Mouse (Mus musculus) B cell, adult 2 months (primary cell): ENCODE measurements around the gene Ptprd.

Experiments
- DNase-seq, 2 experiments: peaks; one replicate each; pipeline ENCODE4 v3.0.0; 2022

The Ptprd gene

DNA sequence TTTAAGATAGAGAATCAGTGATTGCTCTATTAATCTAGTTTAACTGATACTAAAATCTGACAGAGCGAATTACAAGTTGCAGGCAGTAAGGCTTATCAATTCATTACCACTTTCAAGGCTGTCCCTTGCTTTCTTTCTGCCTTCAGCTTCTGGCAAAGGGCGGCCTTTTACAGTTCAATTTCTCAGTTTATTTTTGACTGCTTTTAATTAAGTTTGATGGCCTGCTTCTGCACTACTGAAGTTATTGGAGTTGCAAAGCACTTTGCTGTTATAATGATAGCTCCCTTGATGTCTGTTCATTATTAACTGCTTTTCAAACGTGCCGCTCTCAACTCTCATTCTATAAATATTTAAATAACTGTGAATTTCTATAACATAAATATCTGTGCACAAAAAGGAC, 673.9 kb downstream of the Ptprd start:
- no peak for DNase-seq

GRCm38 (mm10) chr4:77537336-77537735, 674.4 kb downstream of the Ptprd start:
- no peak for DNase-seq

- no peak for DNase-seq
Measured at GRCm38 (mm10) chr4:77535601-77536000, 676.2 kb downstream of the Ptprd start.

GRCm38 (mm10) chr4:77534553-77534952, 677.2 kb downstream of the Ptprd start:
- DNase-seq: no peak

DNA sequence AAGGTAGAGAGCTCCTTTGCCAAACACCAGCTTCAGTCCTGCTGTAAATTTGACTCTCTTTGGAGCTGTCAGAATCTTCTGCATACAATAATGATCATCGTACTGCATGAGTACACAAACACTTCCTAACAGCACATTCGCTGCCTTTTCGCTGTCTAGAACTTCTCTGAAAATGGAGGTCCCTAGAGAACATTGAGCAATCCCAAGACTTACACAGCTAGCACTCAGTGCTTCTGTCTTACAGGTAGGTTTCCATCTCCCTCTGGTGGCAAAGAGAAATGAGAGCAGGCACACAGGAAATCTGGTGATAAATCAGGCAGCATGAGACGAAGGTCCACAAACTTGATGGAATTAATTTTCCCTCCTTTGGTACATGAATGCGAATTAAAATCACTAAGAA, 692.6 kb downstream of the Ptprd start:
- DNase-seq: no peak

- no peak for DNase-seq
Measured at GRCm38 (mm10) chr4:77513914-77514628, 697.7 kb downstream of the Ptprd start.

- DNase-seq: no peak
Measured at GRCm38 (mm10) chr4:77513041-77513440, 698.7 kb downstream of the Ptprd start.

DNA sequence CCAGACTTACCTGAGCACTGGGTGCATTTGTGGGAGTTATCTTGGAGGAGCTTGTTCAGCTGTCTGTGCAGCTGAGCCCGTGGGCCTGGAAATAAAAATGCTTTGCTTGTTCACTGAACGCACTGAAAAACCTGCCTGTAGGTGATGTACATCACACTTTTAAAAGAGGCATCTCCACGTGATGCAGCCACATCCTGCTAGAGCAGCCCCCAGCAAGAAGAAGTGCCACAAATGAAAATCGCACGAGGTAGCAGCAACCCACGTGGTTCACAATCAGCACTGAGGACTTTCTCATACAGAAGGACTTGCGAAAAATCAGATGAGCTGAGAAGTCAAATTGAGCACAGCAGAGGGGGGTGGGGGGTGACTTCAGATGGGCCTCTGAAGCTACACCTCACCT, 757.7 kb downstream of the Ptprd start:
- DNase-seq: no peak

GRCm38 (mm10) chr4:77399146-77399545, 812.6 kb downstream of the Ptprd start:
- no peak for DNase-seq

- no peak for DNase-seq
Measured at GRCm38 (mm10) chr4:77361728-77362127, 850.0 kb downstream of the Ptprd start.

DNA sequence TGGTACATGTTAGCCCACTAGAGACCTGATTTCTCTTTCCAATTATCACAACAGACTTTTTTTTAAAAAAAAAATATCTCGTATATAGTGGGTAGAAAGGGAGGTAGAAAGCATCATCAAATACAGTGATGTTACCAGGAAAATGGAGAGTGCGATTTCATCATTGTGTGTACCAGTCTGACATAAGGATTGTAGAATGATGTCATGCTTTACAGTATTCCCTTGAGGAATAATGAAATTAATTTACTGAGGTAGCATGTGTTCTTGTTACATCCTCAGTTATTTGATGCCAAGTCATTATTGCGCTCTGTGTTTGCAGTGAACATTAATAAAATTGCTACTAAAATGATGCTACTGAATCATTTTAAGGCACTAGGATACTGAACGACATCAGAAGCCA, 884.6 kb downstream of the Ptprd start:
- no peak for DNase-seq

- DNase-seq: no peak
Measured at GRCm38 (mm10) chr4:77317060-77317680, 894.6 kb downstream of the Ptprd start.

DNA sequence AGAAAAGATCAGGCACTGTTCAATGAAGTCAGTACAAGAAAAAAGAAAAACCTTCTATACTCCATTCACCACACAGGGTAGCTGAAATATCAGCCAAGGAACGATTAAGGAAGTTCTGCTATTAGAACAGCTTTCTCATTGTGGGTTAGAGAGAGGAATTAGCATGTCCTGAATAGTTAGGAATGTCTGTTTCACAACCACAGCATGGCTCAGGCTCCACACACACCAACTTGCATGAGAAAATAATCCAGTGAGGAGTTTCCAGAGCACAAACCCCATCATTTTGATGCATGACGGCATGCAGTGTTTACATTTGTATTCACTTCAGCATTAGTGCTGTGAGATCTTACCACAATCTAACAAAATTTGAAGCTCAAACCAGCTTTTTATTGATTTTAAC, 895.1 kb downstream of the Ptprd start:
- DNase-seq: no peak

GRCm38 (mm10) chr4:77310127-77310788, 901.5 kb downstream of the Ptprd start:
- no peak for DNase-seq

GRCm38 (mm10) chr4:77283423-77283822, 928.3 kb downstream of the Ptprd start:
- DNase-seq: no peak

DNA sequence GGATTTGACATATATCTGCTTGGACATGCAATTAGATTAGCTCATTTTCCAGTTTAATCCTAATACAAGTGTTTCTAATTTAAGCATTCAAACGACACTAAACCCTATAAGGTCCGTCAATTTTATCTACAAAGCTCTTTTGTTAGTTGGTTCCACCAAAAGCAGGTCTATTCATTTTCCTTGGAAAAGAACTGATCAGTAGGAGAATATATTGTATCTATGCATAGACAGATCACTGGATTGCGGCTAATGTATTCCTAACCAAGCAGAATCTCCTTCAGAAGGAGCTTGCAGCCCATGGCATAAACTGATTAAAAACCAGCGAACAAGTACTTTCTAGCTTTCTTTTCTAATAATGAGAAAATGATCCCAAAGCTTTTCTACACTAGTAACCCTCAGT, 933.8 kb downstream of the Ptprd start:
- DNase-seq: no peak

DNA sequence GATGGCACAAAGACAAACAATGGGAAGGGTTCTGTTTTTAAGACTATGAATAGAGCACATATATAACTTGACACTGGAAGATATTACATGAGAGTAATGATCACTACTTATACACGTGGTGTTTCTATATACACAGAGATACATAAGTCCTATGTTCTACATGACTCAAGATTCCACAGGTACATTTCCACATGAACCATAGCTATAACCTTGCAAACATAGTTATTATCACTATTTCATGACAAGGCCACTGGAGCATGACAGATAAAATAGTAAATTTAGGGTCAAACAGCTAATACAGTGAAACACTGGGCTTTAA, 951.8 kb downstream of the Ptprd start:
- no peak for DNase-seq

GRCm38 (mm10) chr4:77259250-77259971, 952.4 kb downstream of the Ptprd start:
- no peak for DNase-seq

DNA sequence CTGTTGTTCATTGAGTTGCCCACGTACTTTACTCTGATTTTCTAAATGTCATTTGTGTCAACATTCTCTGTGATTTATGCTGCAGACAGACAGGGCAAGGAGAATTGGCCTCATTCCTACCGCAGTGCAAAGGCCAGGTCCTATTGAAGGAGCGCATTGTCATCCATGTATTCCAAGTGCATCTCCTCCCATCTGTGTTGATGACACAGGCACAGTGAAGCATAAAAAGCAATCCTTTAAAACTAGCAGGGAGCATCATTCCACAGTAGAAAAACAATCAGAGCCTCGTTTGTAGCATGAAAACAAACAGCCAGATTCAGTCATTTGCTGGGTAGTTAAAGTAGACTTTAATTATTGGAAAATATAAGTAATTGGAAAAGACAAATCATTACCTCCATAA, 960.6 kb downstream of the Ptprd start:
- DNase-seq: no peak

DNA sequence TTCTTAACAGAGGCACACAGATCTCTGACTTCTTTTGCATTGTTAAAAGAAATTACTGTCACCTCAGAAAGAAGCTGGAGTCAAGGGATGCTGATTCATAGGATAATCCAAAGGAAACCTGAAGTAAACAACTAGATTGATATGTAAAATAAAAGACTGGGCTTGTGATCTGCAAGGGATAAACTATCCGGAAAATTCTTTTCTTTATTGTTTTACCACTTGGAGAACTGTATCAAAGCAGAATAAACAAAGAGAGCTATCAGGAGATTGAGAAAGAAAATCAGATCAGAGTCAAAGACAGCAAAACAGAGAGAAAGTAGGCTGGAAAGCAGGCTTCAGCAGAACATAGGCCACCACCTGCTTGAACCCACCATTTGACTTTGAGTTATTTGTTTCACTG, 962.0 kb downstream of the Ptprd start:
- no peak for DNase-seq

DNA sequence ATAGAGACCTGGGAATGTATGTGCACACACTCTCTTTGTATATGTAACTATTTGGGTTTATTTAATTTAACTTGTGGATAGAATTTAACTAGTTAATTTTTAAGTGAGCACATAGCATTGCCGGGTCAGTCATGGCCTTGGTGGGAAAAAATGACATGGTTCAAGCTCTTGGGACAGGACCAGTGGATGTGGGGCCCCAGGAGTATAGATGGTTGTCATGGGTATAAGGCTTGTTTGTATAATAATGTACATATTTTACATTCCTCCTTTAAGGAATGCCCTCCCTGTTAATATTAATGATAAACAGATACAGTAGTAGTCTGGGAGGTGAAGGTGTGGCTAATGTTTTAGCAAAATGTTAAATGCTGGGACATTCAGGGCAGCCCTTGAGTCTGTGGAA, 962.8 kb downstream of the Ptprd start:
- DNase-seq: no peak

- DNase-seq: no peak
Measured at GRCm38 (mm10) chr4:77241852-77242455, 969.8 kb downstream of the Ptprd start.

- DNase-seq: no peak
Measured at GRCm38 (mm10) chr4:77238144-77238543, 973.6 kb downstream of the Ptprd start.
